ENCODE assay signal across 12 mouse cellular contexts in the genomic region with DNA sequence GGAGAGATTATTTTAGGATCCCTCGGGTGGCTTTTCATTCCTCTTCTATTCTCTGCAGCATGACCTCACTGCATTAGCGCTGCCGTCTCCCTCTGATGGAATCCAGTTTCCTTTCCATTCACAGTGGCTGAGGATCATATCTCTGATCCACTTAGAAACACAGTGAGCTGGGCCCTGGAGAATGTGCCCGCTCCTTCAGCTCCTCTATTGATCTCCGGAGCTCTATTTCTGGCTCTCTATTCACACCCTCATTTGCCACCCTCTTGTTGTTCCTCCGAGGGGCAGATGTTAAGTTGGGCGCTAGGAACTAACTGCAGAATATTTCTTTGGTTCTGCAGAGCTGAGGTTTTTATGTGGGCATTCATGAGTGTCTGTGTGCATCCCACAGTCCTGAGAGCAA.
DNase-seq lines count a peak whose midpoint lies in the region; ATAC-seq and TF ChIP-seq lines count a peak whose summit lies in the region.
"Had no signal": no experiment of that assay in that cellular context is flagged by ENCODE, and none has a peak within 500 bp of the region (broad histone marks: within the 10 kb centered on the region; RNA-seq: fewer than 3 reads in every experiment).

No protein-coding gene starts in this region.

- DNase-seq in left cerebral cortex, adult 18-20 months (ENCODE audit: low spot score in 2 of 2), result peak; percentile 6 to 45
- DNase-seq in left cerebral cortex, postnatal 14 days (ENCODE audit: low spot score in 2 of 2), result no peak
- peak; percentile 25 to 51 for DNase-seq in frontal cortex, postnatal 36 days (ENCODE audit: low spot score in 2 of 2)
- peak; percentile 39 for DNase-seq in limb, embryonic 14.5 days (ENCODE audit: low spot score)
- DNase-seq in c-Kit-positive CD71-positive TER-119-positive erythroid progenitor cells, embryonic 14.5 days (ENCODE audit: low spot score), result no peak
- DNase-seq in thymus, postnatal 10 days (ENCODE audit: low spot score in 2 of 2), result no peak
- DNase-seq: thymus, postnatal 14 days had no signal

- no peak overlapping the region for H3K4me3 ChIP-seq in heart, embryonic 11.5 days (ENCODE audit: low read depth, low read length)
- H3K4me3 ChIP-seq in limb, embryonic 14.5 days (replicated peaks; ENCODE audit: low read length), result no peak overlapping the region
- H3K4me3 ChIP-seq in neural tube, embryonic 15.5 days (replicated peaks), result no peak overlapping the region
- H3K4me3 ChIP-seq: embryonic facial prominence, embryonic 12.5 days had no signal

- peak; percentile 75; the same call in 1 of the 2 replicates for ATAC-seq in heart, embryonic 11.5 days (replicated peaks; ENCODE audit: insufficient number of reproducible peaks, low FRiP score, low TSS enrichment)
- peak; percentile 44; the same call in 1 of the 2 replicates for ATAC-seq in limb, embryonic 14.5 days (ENCODE audit: low FRiP score, low read depth)
- no peak for ATAC-seq in neural tube, embryonic 15.5 days (ENCODE audit: low FRiP score)
- ATAC-seq: intestine, embryonic 16.5 days; lung, postnatal 0 days had no signal

- 12% methylated on average over 7 of the region's 7 CpGs for WGBS in heart, embryonic 11.5 days (ENCODE audit: insufficient replicate concordance)
- WGBS in limb, embryonic 14.5 days, result 43% methylated on average over 7 of the region's 7 CpGs
- WGBS in neural tube, embryonic 15.5 days, result 38% methylated on average over 7 of the region's 7 CpGs

- no peak for TF ChIP-seq POLR2A in limb, embryonic 14.5 days (IDR thresholded peaks at IDR 0.05; ENCODE audit: borderline replicate concordance, extremely low read depth, insufficient read depth, insufficient read length)

- peaks cover 13% of the 10 kb centered on the region for H3K4me1 ChIP-seq in heart, embryonic 11.5 days (ENCODE audit: control insufficient read depth, insufficient read depth, low read length)
- 0 out of 2 replicates have a peak, but pooled peaks cover 3% of the 10 kb centered on the region for H3K4me1 ChIP-seq in limb, embryonic 14.5 days (ENCODE audit: control insufficient read depth, insufficient read depth, low read length)
- H3K4me1 ChIP-seq in neural tube, embryonic 15.5 days, result no peaks in the 10 kb centered on the region; the same call in 1 of the 2 replicates
- H3K4me1 ChIP-seq: embryonic facial prominence, embryonic 12.5 days had no signal

- H3K27me3 ChIP-seq in heart, embryonic 11.5 days (ENCODE audit: control insufficient read depth, insufficient read depth, low read length), result no peaks in the 10 kb centered on the region
- H3K27me3 ChIP-seq in limb, embryonic 14.5 days (ENCODE audit: control insufficient read depth, insufficient read depth, low read length), result no peaks in the 10 kb centered on the region
- no peaks in the 10 kb centered on the region for H3K27me3 ChIP-seq in neural tube, embryonic 15.5 days (replicated peaks)
- H3K27me3 ChIP-seq: embryonic facial prominence, embryonic 12.5 days had no signal

- H3K9ac ChIP-seq in heart, embryonic 11.5 days (ENCODE audit: low read depth, low read length), result peak overlapping the region; percentile 22; the same call in 1 of the 2 replicates
- no peak overlapping the region for H3K9ac ChIP-seq in limb, embryonic 14.5 days (ENCODE audit: low read depth, low read length, severe bottlenecking)
- no peak overlapping the region for H3K9ac ChIP-seq in neural tube, embryonic 15.5 days (replicated peaks)
- H3K9ac ChIP-seq: embryonic facial prominence, embryonic 12.5 days had no signal

- H3K27ac ChIP-seq in heart, embryonic 11.5 days (ENCODE audit: low read depth, low read length), result peak overlapping the region; percentile 94
- no peak overlapping the region for H3K27ac ChIP-seq in limb, embryonic 14.5 days (replicated peaks; ENCODE audit: low read depth, low read length)
- no peak overlapping the region for H3K27ac ChIP-seq in neural tube, embryonic 15.5 days (replicated peaks)
- H3K27ac ChIP-seq: embryonic facial prominence, embryonic 12.5 days had no signal

- no peaks in the 10 kb centered on the region for H3K9me3 ChIP-seq in heart, embryonic 11.5 days (replicated peaks; ENCODE audit: control insufficient read depth, low read length)
- no peaks in the 10 kb centered on the region for H3K9me3 ChIP-seq in limb, embryonic 14.5 days (ENCODE audit: control insufficient read depth, low read length)
- H3K9me3 ChIP-seq in neural tube, embryonic 15.5 days (replicated peaks), result no peaks in the 10 kb centered on the region
- H3K9me3 ChIP-seq: embryonic facial prominence, embryonic 12.5 days had no signal

- peak overlapping the region; percentile 17; the same call in 1 of the 2 replicates for H3K4me2 ChIP-seq in heart, embryonic 11.5 days
- H3K4me2 ChIP-seq in limb, embryonic 14.5 days (replicated peaks; ENCODE audit: low read depth, low read length, severe bottlenecking), result no peak overlapping the region; the same call in 1 of the 2 replicates
- no peak overlapping the region for H3K4me2 ChIP-seq in neural tube, embryonic 15.5 days
- H3K4me2 ChIP-seq: embryonic facial prominence, embryonic 12.5 days had no signal

- H3K36me3 ChIP-seq in heart, embryonic 11.5 days (ENCODE audit: control insufficient read depth, insufficient read depth, low read length), result no peaks in the 10 kb centered on the region
- H3K36me3 ChIP-seq in limb, embryonic 14.5 days (ENCODE audit: control insufficient read depth, insufficient read depth, low read length), result no peaks in the 10 kb centered on the region
- H3K36me3 ChIP-seq in neural tube, embryonic 15.5 days, result no peaks in the 10 kb centered on the region
- H3K36me3 ChIP-seq: embryonic facial prominence, embryonic 12.5 days had no signal

- intact Hi-C loops in left cerebral cortex, postnatal 14 days (cut with DNase I), result no loop called here

Comparison
In these comparisons a context has a peak if more than half of its experiments do, and no peak if none do; other contexts are left out.
1. DNase-seq: peak in left cerebral cortex, adult 18-20 months (2 of 2), frontal cortex, postnatal 36 days (2 of 2) and limb, embryonic 14.5 days (single experiment); none in left cerebral cortex, postnatal 14 days (0 of 2), c-Kit-positive CD71-positive TER-119-positive erythroid progenitor cells, embryonic 14.5 days (single experiment) and thymus, postnatal 10 days (0 of 2).